Mouse (Mus musculus) intestine, embryonic 14.5 days (tissue): ENCODE results near the gene Eif4a1. TPM values are rescaled to one million over a fixed set of nuclear protein-coding genes. Genes with fewer than 3 reads are reported as not detected.
"Not testable (repeated sequence)": the region's sequence is repeated elsewhere in the genome, so short reads cannot be mapped to it uniquely, and the experiment has no call there.

Experiments used
- ATAC-seq: fragments of 200-750 bp; cut with Nextera tagmentation; replicated peaks from 2 replicates; pipeline ENCODE4 v1.8.0; 2017; ENCODE audit warnings: low read depth, moderate number of reproducible peaks, moderate TSS enrichment, moderate library complexity; ENCODE audit not compliant: low FRiP score, low TSS enrichment
- DNase-seq: peaks from one replicate; pipeline ENCODE4 v3.0.0-alpha.2; 2018; ENCODE audit warnings: low spot score
- H3K27ac ChIP-seq: fragments of 300-500 bp; sonication (generic); 2 replicates; pipeline ENCODE4 v1.5.1; 2014; ENCODE audit warnings: low read depth, mild to moderate bottlenecking, control low read depth
- H3K27me3 ChIP-seq: fragments of 300-500 bp; sonication (generic); replicated peaks from 2 replicates; pipeline ENCODE4 v1.6.1; 2014; ENCODE audit warnings: low read length, control low read depth; ENCODE audit not compliant: control insufficient read depth, insufficient read depth
- H3K36me3 ChIP-seq: fragments of 300-500 bp; sonication (generic); 2 replicates; pipeline ENCODE4 v1.6.1; 2014; ENCODE audit warnings: low read length, control low read depth; ENCODE audit not compliant: control insufficient read depth, insufficient read depth
- H3K4me1 ChIP-seq: fragments of 300-500 bp; sonication (generic); replicated peaks from 2 replicates; pipeline ENCODE4 v1.6.1; 2014; ENCODE audit warnings: low read length, control low read depth, mixed read lengths; ENCODE audit not compliant: control insufficient read depth, insufficient read depth
- H3K4me2 ChIP-seq: fragments of 300-500 bp; sonication (generic); 2 replicates; pipeline ENCODE4 v1.6.1; 2014; ENCODE audit warnings: low read length
- H3K4me3 ChIP-seq: fragments of 300-500 bp; sonication (generic); 2 replicates; pipeline ENCODE4 v1.5.1; 2014; ENCODE audit warnings: low read depth, low read length, control low read depth, mixed read lengths
- H3K9ac ChIP-seq: fragments of 300-500 bp; sonication (generic); 2 replicates; pipeline ENCODE4 v1.6.1; 2014; ENCODE audit warnings: mild to moderate bottlenecking, low read length
- H3K9me3 ChIP-seq: fragments of 300-500 bp; sonication (generic); 2 replicates; pipeline ENCODE4 v1.6.1; 2016; ENCODE audit warnings: low read length, control low read depth; ENCODE audit not compliant: control insufficient read depth
- WGBS: fragments of 180-500 bp; shearing (Covaris S2); extraction: QIAGEN DNeasy Blood & Tissue Kit; methylation state at CpG from one replicate; pipeline ENCODE4 v1.1.7; 2014; 5-methylcytosine and 5-hydroxymethylcytosine counted together
- microRNA counts: library from miRNA; unstranded; fragments of <30 nt; microRNA quantifications from one replicate; lab custom pipeline; 2016
- microRNA-seq: library from miRNA; unstranded; fragments of <30 nt; microRNA quantifications from one replicate; pipeline ENCODE4, GENCODE M21; 2016
- polyA plus RNA-seq: library from polyadenylated mRNA; unstranded; fragments of >200 nt; fragmentation: Nextera tagmentation; extraction: Ambion mirVana; gene quantifications from 2 replicates; pipeline ENCODE4 v1.2.1, GENCODE M21; 2014

The Eif4a1 gene
- polyA plus RNA-seq, 1 experiment from 2014 or later, result 645 TPM

DNA sequence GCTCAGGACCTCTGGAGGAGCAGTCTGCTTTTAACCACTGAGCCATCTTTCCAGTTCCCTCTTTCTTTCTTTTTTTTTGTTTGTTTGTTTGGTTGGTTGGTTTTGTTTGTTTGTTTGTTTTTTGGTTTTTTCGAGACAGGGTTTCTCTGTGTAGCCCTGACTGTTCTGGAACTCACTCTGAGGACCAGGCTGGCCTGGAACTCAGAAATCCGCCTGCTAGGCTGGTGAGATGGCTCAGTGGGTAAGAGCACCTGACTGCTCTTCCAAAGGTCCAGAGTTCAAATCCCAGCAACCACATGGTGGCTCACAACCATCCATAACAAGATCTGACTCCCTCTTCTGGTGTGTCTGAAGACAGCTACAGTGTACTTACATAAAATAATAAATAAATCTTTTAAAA is 47.9 kb downstream of the Eif4a1 start:
- not testable (repeated sequence) for H3K27me3 ChIP-seq, H3K9ac ChIP-seq, H3K9me3 ChIP-seq, H3K4me1 ChIP-seq, H3K27ac ChIP-seq, DNase-seq, H3K4me2 ChIP-seq, ATAC-seq, H3K4me3 ChIP-seq, H3K36me3 ChIP-seq
- WGBS, result 74% methylated on average over 2 of the region's 2 CpGs

GRCm38 (mm10) chr11:69623006-69623405 is 49.2 kb downstream of the Eif4a1 start:
- Histone ChIP-seq H3K9me3 (no peaks in the 10 kb centered on the region), H3K36me3 (no peaks in the 10 kb centered on the region), H3K27ac (no peak overlapping the region), H3K4me3 (0 out of 2 replicates have a peak overlapping the region, but pooled peaks have one; percentile 44), H3K4me1 (peaks cover 9% of the 10 kb centered on the region), H3K27me3 (no peaks in the 10 kb centered on the region), H3K9ac (peak overlapping the region; percentile 52), H3K4me2 (peak overlapping the region; percentile 73)
- 68% methylated on average over 4 of the region's 4 CpGs for WGBS
- no peak for DNase-seq
- no peak for ATAC-seq

- Histone ChIP-seq H3K4me3 (peak overlapping the region; percentile 44), H3K27ac (peak overlapping the region; percentile 34), H3K4me1 (peaks cover 9% of the 10 kb centered on the region), H3K9me3 (no peaks in the 10 kb centered on the region), H3K36me3 (no peaks in the 10 kb centered on the region), H3K9ac (peak overlapping the region; percentile 52), H3K27me3 (no peaks in the 10 kb centered on the region), H3K4me2 (peak overlapping the region; percentile 73)
- DNase-seq (no peak), ATAC-seq (peak; percentile 48; the same call in 1 of the 2 replicates)
- 26% methylated on average over 6 of the region's 6 CpGs for WGBS
Observed at GRCm38 (mm10) chr11:69622406-69622805, 49.8 kb downstream of the Eif4a1 start.

DNA sequence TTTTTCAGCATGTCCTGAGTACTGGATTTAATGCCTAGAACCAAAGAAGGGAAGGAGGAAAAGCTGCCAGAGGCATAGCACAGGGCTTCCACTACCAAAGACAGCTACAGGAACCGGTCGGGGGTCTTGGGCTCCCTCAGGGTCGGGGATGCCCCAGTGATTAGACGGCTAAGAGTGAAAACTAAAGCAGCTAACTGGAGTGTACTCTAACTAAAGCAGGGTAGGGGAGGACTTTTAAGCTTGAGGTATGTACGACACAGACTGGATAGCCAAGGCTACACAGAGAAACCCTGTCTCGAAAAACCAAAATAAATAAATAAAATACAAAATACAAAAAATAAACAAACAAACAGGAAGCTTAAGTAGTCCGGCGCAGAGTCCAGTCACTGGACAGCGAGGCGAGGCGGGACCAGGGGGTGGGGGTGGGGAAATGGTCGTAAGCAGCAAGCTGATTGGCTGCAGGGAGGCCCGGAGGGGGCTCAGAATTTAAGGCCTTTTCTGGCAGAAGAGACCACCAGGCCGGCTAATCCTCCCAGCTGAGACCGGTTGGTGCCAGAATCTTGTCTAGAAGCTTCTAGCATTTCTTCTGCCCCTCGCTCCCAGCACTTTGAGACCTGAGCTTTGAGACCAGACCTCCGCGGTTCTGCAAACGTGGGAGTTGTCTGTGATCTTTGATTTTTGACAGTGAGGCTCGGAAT is 50.5 kb downstream of the Eif4a1 start, which contains the start of gene Sat2:
Gene Sat2, plus strand, starts transcription at position 454 of the 698 bp plus-strand sequence.
- DNase-seq (peak; percentile 82), ATAC-seq (peak; percentile 82)
- H3K27me3 ChIP-seq, result no peaks in the 10 kb centered on the region
- WGBS, result 1% methylated on average over 20 of the region's 20 CpGs
- peak within 1 kb of the TSS; percentile 34 for H3K27ac ChIP-seq
- H3K9me3 ChIP-seq, result no peaks in the 10 kb centered on the region
- no peaks in the 10 kb centered on the region for H3K36me3 ChIP-seq
- H3K9ac ChIP-seq, result peak within 1 kb of the TSS; percentile 52
- H3K4me3 ChIP-seq, result peak within 1 kb of the TSS; percentile 44
- peak within 1 kb of the TSS; percentile 73 for H3K4me2 ChIP-seq
- H3K4me1 ChIP-seq, result peaks cover 9% of the 10 kb centered on the region

- H3K4me2 ChIP-seq, result no peak overlapping the region
- WGBS, result 74% methylated on average over 7 of the region's 7 CpGs
Observed at GRCm38 (mm10) chr11:69620394-69621081, 51.7 kb downstream of the Eif4a1 start.

DNA sequence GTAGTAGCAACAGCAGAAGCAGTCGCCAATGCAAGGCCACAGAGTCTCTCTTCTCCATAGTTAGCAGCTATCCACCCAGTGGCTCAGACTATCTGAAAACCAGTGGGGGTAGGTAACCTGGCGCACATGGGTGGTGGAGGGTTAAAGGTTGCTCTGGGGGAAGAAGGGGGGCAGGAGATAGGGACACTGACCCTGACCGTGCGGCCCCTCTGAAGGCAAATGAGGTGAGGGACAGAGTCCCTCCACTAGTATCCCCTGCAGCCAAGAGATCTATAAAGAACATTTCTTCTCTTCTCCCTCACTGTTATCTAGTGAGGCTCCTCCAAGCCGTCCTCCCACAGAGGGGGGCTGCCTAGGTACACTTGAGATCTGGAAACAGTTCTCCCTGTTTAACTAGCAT is 54.4 kb downstream of the Eif4a1 start, which contains the start of gene Shbg:
Gene Shbg, minus strand, starts transcription at position 101 of the 400 bp plus-strand sequence.
- no peaks in the 10 kb centered on the region for H3K36me3 ChIP-seq
- no peak within 1 kb of the TSS for H3K4me3 ChIP-seq
- H3K27ac ChIP-seq, result no peak within 1 kb of the TSS
- no peak for ATAC-seq
- peaks cover 12% of the 10 kb centered on the region for H3K4me1 ChIP-seq
- DNase-seq, result no peak
- 62% methylated on average over 5 of the region's 5 CpGs for WGBS
- H3K9me3 ChIP-seq, result no peaks in the 10 kb centered on the region
- H3K4me2 ChIP-seq, result no peak within 1 kb of the TSS
- H3K27me3 ChIP-seq, result no peaks in the 10 kb centered on the region
- H3K9ac ChIP-seq, result no peak within 1 kb of the TSS

More at GRCm38 (mm10) chr11:69620394-69621081, 51.7 kb downstream of the Eif4a1 start:
- Histone ChIP-seq H3K9me3 (no peaks in the 10 kb centered on the region), H3K27me3 (no peaks in the 10 kb centered on the region), H3K36me3 (no peaks in the 10 kb centered on the region), H3K4me3 (no peak overlapping the region), H3K27ac (no peak overlapping the region), H3K4me1 (peaks cover 9% of the 10 kb centered on the region), H3K9ac (no peak overlapping the region)
- ATAC-seq (no peak), DNase-seq (no peak)

MicroRNAs encoded within 50 kb of the gene (microRNA counts, 519-probe panel; counts per million panel counts)
- not detected for microRNA mmu-miR-1934 (lab: Ali Mortazavi, UCI)
- microRNA mmu-miR-467f (lab: Ali Mortazavi, UCI), result 3,040 counts per million, percentile 35 among the panel's probes with 10 or more counts

Small RNA genes lying within 50 kb of the gene (microRNA-seq; reads per million reads assigned to microRNA genes)
- 4.5 reads per million, percentile 32 among the genes with 10 or more reads in this experiment for gene Mir1934
- not detected for gene Mir467f

Other genes with a start within 250 kb of the Eif4a1 start
- 0.98 and 1.9 TPM in 2 replicates for gene Dnah2, start 123.3 kb downstream of the Eif4a1 start, polyA plus RNA-seq
- 4.0 and 4.9 TPM in 2 replicates for gene Efnb3, start 112.2 kb downstream of the Eif4a1 start, polyA plus RNA-seq
- gene Wrap53, start 92.2 kb downstream of the Eif4a1 start, polyA plus RNA-seq, result 26.8 and 31.8 TPM in 2 replicates
- gene Trp53, start 92.1 kb downstream of the Eif4a1 start, polyA plus RNA-seq, result 176 and 192 TPM in 2 replicates
- gene Atp1b2, start 66.5 kb downstream of the Eif4a1 start, polyA plus RNA-seq, result 7.3 and 8.2 TPM in 2 replicates
- not detected in 2 replicates for gene Shbg, start 54.5 kb downstream of the Eif4a1 start, polyA plus RNA-seq
- gene Sat2, start 50.4 kb downstream of the Eif4a1 start, polyA plus RNA-seq, result 16.8 and 18.1 TPM in 2 replicates
- gene Fxr2, start 39.4 kb downstream of the Eif4a1 start, polyA plus RNA-seq, result 22.6 and 23.0 TPM in 2 replicates
- 0.35 TPM in 1 of 2 replicates, not detected in the other for gene Sox15, start 17.1 kb downstream of the Eif4a1 start, polyA plus RNA-seq
- 32.1 and 39.3 TPM in 2 replicates for gene Mpdu1, start 9.8 kb downstream of the Eif4a1 start, polyA plus RNA-seq
- gene Cd68, start 6.3 kb downstream of the Eif4a1 start, polyA plus RNA-seq, result 12.4 and 16.3 TPM in 2 replicates
- gene Senp3, start 9.7 kb upstream of the Eif4a1 start, polyA plus RNA-seq, result 79.1 and 90.8 TPM in 2 replicates
- 0.48 TPM in 1 of 2 replicates, not detected in the other for gene Tnfsf13, start 13.4 kb upstream of the Eif4a1 start, polyA plus RNA-seq
- 8.0 and 9.4 TPM in 2 replicates for gene Tnfsf12, start 23.4 kb upstream of the Eif4a1 start, polyA plus RNA-seq
- gene Tnfsfm13, start 23.7 kb upstream of the Eif4a1 start, polyA plus RNA-seq, result 2.3 and 3.7 TPM in 2 replicates
- 35.2 and 38.7 TPM in 2 replicates for gene Polr2a, start 86.2 kb upstream of the Eif4a1 start, polyA plus RNA-seq
- not detected in 2 replicates for gene Slc35g3, start 89.5 kb upstream of the Eif4a1 start, polyA plus RNA-seq
- 2.8 and 3.3 TPM in 2 replicates for gene Zbtb4, start 93.5 kb upstream of the Eif4a1 start, polyA plus RNA-seq
- gene Chrnb1, start 123.5 kb upstream of the Eif4a1 start, polyA plus RNA-seq, result 3.5 and 4.4 TPM in 2 replicates
- gene Fgf11, start 129.4 kb upstream of the Eif4a1 start, polyA plus RNA-seq, result 1.1 and 1.4 TPM in 2 replicates
- gene Tmem102, start 133.2 kb upstream of the Eif4a1 start, polyA plus RNA-seq, result 16.1 and 22.9 TPM in 2 replicates
- not detected in 2 replicates for gene Gm39566, start 142.9 kb upstream of the Eif4a1 start, polyA plus RNA-seq
- gene Spem2, start 146.0 kb upstream of the Eif4a1 start, polyA plus RNA-seq, result not detected in 2 replicates
- gene Spem1, start 149.8 kb upstream of the Eif4a1 start, polyA plus RNA-seq, result 0.17 TPM in 1 of 2 replicates, not detected in the other
- gene Nlgn2, start 165.4 kb upstream of the Eif4a1 start, polyA plus RNA-seq, result 8.5 TPM in 2 replicates
- gene Tmem256, start 166.1 kb upstream of the Eif4a1 start, polyA plus RNA-seq, result 436 and 455 TPM in 2 replicates
- gene Plscr3, start 174.0 kb upstream of the Eif4a1 start, polyA plus RNA-seq, result 92.1 and 94.4 TPM in 2 replicates
- gene Tnk1, start 186.3 kb upstream of the Eif4a1 start, polyA plus RNA-seq, result 10.3 and 12.2 TPM in 2 replicates
- gene Tmem95, start 205.6 kb upstream of the Eif4a1 start, polyA plus RNA-seq, result 0.38 TPM in 1 of 2 replicates, not detected in the other
- 3.5 and 4.4 TPM in 2 replicates for gene Kctd11, start 209.0 kb upstream of the Eif4a1 start, polyA plus RNA-seq
- gene Acap1, start 223.1 kb upstream of the Eif4a1 start, polyA plus RNA-seq, result 8.1 and 9.3 TPM in 2 replicates
- 8.8 and 10.7 TPM in 2 replicates for gene 2810408A11Rik, start 228.6 kb upstream of the Eif4a1 start, polyA plus RNA-seq
- 13.3 and 14.5 TPM in 2 replicates for gene Neurl4, start 228.6 kb upstream of the Eif4a1 start, polyA plus RNA-seq
- 71.2 and 72.3 TPM in 2 replicates for gene Gps2, start 241.5 kb upstream of the Eif4a1 start, polyA plus RNA-seq
- gene Eif5a, start 249.5 kb upstream of the Eif4a1 start, polyA plus RNA-seq, result 1,854 and 1,877 TPM in 2 replicates